Mouse (Mus musculus) left cerebral cortex, adult 9 months (tissue): Measurements from ENCODE around the gene Stk24.

Experiments used
- DNase-seq, 2 experiments: peaks; one replicate each; pipeline ENCODE4 v3.0.0; 2022; ENCODE audit warnings: low spot score in 2 of 2

Stk24 gene

GRCm38 (mm10) chr14:121351737-121352136, 28.1 kb downstream of the Stk24 start:
- DNase-seq, result no peak

- DNase-seq, result no peak
Measured at GRCm38 (mm10) chr14:121350011-121350410, 29.8 kb downstream of the Stk24 start.

GRCm38 (mm10) chr14:121349291-121349690, 30.5 kb downstream of the Stk24 start:
- DNase-seq, result no peak

- no peak for DNase-seq
Measured at GRCm38 (mm10) chr14:121348256-121348655, 31.6 kb downstream of the Stk24 start.

- DNase-seq, result no peak
Measured at GRCm38 (mm10) chr14:121347134-121347533, 32.7 kb downstream of the Stk24 start.

GRCm38 (mm10) chr14:121346654-121347053, 33.2 kb downstream of the Stk24 start:
- DNase-seq, result no peak

- no peak for DNase-seq
Measured at GRCm38 (mm10) chr14:121346053-121346452, 33.8 kb downstream of the Stk24 start.

GRCm38 (mm10) chr14:121344928-121345327, 34.9 kb downstream of the Stk24 start:
- DNase-seq, result no peak

- no peak for DNase-seq
Measured at GRCm38 (mm10) chr14:121342885-121343284, 36.9 kb downstream of the Stk24 start.

- no peak for DNase-seq
Measured at GRCm38 (mm10) chr14:121339951-121340401, 39.8 kb downstream of the Stk24 start.

- no peak for DNase-seq
Measured at GRCm38 (mm10) chr14:121338819-121339573, 40.8 kb downstream of the Stk24 start.

- DNase-seq, result no peak
Measured at GRCm38 (mm10) chr14:121330090-121330408, 49.8 kb downstream of the Stk24 start.

GRCm38 (mm10) chr14:121329401-121330089, 50.3 kb downstream of the Stk24 start:
- DNase-seq, result no peak

- no peak for DNase-seq
Measured at GRCm38 (mm10) chr14:121328878-121329277, 50.9 kb downstream of the Stk24 start.

GRCm38 (mm10) chr14:121326432-121326831, 53.4 kb downstream of the Stk24 start:
- DNase-seq, result no peak

GRCm38 (mm10) chr14:121324521-121325330, 55.1 kb downstream of the Stk24 start:
- peak in 1 of 2 experiments; percentile 35 for DNase-seq

- DNase-seq, result peak; percentile 81
Measured at GRCm38 (mm10) chr14:121322641-121323040, 57.2 kb downstream of the Stk24 start.

GRCm38 (mm10) chr14:121322150-121322549, 57.7 kb downstream of the Stk24 start:
- DNase-seq, result no peak

GRCm38 (mm10) chr14:121318382-121318781, 61.4 kb downstream of the Stk24 start:
- no peak for DNase-seq

GRCm38 (mm10) chr14:121317312-121317671, 62.5 kb downstream of the Stk24 start:
- no peak for DNase-seq

- DNase-seq, result no peak
Measured at GRCm38 (mm10) chr14:121316631-121317311, 63.0 kb downstream of the Stk24 start.

- DNase-seq, result no peak
Measured at GRCm38 (mm10) chr14:121316136-121316535, 63.7 kb downstream of the Stk24 start.
